Comparison of ENCODE assay signal across 8 mouse cellular contexts in the genomic region with DNA sequence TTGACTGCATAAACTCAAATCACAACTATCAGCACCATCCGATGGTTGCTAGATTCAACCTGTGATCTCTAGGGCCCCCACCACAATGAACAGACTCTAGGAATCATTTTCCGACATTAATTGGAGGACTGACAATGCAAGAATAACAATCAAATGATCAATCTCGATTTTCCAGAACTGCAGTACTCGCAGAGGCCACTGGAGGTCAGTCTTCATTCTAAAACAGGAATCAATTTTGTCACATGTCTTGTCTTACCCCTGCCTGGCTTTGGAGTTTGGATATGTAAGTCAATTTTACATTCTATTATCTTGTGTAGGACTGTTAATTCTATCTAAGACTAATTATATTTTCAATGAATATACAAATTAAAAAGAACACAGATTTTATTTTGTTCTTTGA.
DNase-seq lines count a peak whose midpoint lies in the region; ATAC-seq and TF ChIP-seq lines count a peak whose summit lies in the region.

No protein-coding gene starts in this region.

- POLR2A ChIA-PET in Patski (lab: Charles Lee), result no interaction called here

- H3K9ac ChIP-seq in liver, embryonic 11.5 days (ENCODE audit: low read depth, low read length), result no peak overlapping the region

- H3K9me3 ChIP-seq in liver, embryonic 11.5 days (ENCODE audit: control insufficient read depth, low read length), result no peaks in the 10 kb centered on the region

- in situ Hi-C loops in Patski (cut with MboI; ENCODE audit: low pct_unique_long_range_greater_than_20kb), result loop anchor here (5.0 kb wide), 1 partner anchor 1206 kb away; a partner anchor contains a TSS

- H3K4me3 ChIP-seq in liver, embryonic 11.5 days (ENCODE audit: low read depth, low read length), result no peak overlapping the region

- WGBS in liver, embryonic 11.5 days, result 10% methylated on average over 4 of the region's 4 CpGs

- no peaks in the 10 kb centered on the region for H3K36me3 ChIP-seq in liver, embryonic 11.5 days (ENCODE audit: control insufficient read depth, insufficient read depth, low read length)

- TF ChIP-seq CTCF in Patski (IDR thresholded peaks at IDR 0.05), result peak; percentile 67

- H3K27ac ChIP-seq in liver, embryonic 11.5 days (ENCODE audit: low read depth, low read length), result no peak overlapping the region

- peak; percentile 6 to 23 for DNase-seq in adrenal gland, adult 18-20 months (ENCODE audit: low spot score in 2 of 2)
- no peak for DNase-seq in adrenal gland, postnatal 36 days
- DNase-seq in liver (peak; percentile 4), Patski (ENCODE audit: low read depth, low spot score) (no peak)
- no peak for DNase-seq in liver, embryonic 11.5 days (ENCODE audit: low spot score)
- DNase-seq in kidney, postnatal 10 days, result peak; percentile 21
- DNase-seq in retina, embryonic 14.5 days (ENCODE audit: low spot score), result peak; percentile 70
- no peak for DNase-seq in cerebellum, adult 9-11 months

- no peak for ATAC-seq in liver, embryonic 11.5 days (replicated peaks; ENCODE audit: low FRiP score)
- ATAC-seq in Patski, result no peak

- H3K4me1 ChIP-seq in liver, embryonic 11.5 days (replicated peaks; ENCODE audit: control insufficient read depth, insufficient read depth, low read length), result no peaks in the 10 kb centered on the region

- CTCF ChIA-PET in Patski (lab: Charles Lee), result interaction anchor here (0.9 to 3.5 kb wide), 5 partner anchors 9 to 1615 kb away, joined by 3 to 33 read pairs (median 4); no protein-coding TSS in a partner anchor

- no peak overlapping the region for H3K4me2 ChIP-seq in liver, embryonic 11.5 days

- no peaks in the 10 kb centered on the region for H3K27me3 ChIP-seq in liver, embryonic 11.5 days (replicated peaks; ENCODE audit: control insufficient read depth, insufficient read depth, low read length)
- peaks cover 21% of the 10 kb centered on the region for H3K27me3 ChIP-seq in Patski

Comparison
In these comparisons a context has a peak if more than half of its experiments do, and no peak if none do; other contexts are left out.
1. DNase-seq: peak in adrenal gland, adult 18-20 months (2 of 2), liver (single experiment), kidney, postnatal 10 days (single experiment) and retina, embryonic 14.5 days (single experiment); none in adrenal gland, postnatal 36 days (0 of 2), liver, embryonic 11.5 days (single experiment), Patski (single experiment) and cerebellum, adult 9-11 months (single experiment).